Mouse (Mus musculus) cerebellum, adult 11 months (tissue): ENCODE data around the gene Bmp15.

Source experiments
- DNase-seq: peaks from one replicate; pipeline ENCODE4 v3.0.0; 2022

The Bmp15 gene

GRCm38 (mm10) chrX:6320621-6321020 lies at the start of gene Bmp15:
Gene Bmp15 (minus strand): TSS chrX:6320721.
- no peak for DNase-seq

- no peak for DNase-seq
These were observed 48.3 kb upstream of the Bmp15 start for GRCm38 (mm10) chrX:6368822-6369221.

- DNase-seq = no peak
These were observed 37.1 kb upstream of the Bmp15 start for GRCm38 (mm10) chrX:6357503-6358114.

- no peak for DNase-seq
These were observed 36.4 kb upstream of the Bmp15 start for GRCm38 (mm10) chrX:6356876-6357275.

DNA sequence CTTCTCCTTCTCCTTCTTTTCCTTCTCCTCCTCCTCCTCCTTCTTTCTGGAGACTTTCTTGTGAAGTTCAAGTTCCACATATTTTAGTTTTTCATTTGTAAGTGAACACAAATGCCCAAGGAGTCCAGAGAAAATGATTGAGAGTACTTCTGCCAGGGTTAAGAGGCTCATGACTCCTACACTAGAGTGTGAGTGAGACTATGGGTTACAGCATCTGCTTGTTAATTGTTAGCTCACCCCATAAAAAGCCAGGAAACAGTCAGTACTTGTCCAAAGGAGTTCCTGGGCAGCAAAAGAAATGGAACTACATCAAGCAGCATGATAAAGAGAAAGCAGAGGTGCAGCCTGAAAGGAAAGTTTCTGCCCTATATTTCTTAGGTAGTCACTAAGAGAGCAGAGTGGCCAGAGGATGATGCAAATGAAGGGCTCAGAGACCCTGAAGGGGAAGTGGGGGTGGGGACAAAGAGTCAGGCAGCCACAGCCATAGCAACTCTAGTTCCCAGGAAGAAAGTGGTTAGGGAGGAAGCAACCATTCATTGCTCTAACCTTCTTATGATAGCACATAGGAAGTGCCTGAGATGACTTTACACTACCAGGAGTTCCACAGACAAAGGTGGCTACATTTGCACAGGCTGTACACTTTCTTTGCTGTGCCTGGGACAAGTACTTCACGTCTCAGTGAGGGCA lies 24.9 kb upstream of the Bmp15 start:
- no peak for DNase-seq

GRCm38 (mm10) chrX:6324056-6324455 lies 3.5 kb upstream of the Bmp15 start:
- DNase-seq = no peak

- DNase-seq = no peak
These were observed 2.8 kb downstream of the Bmp15 start for GRCm38 (mm10) chrX:6317747-6318146.
